Mouse (Mus musculus) subcutaneous adipose tissue, adult 2 months (tissue): Measurements from ENCODE around the gene Apol7b. TPM values are rescaled to one million over a fixed set of nuclear protein-coding genes. Genes with fewer than 3 reads are reported as not detected.

Experiments used
- polyA plus RNA-seq: library from polyadenylated mRNA; depleted of rRNA; stranded (reverse); fragments of >200 nt; gene quantifications from 2 replicates; pipeline ENCODE4 v1.2.3, GENCODE M21; 2012; ENCODE audit warnings: low replicate concordance; rRNA removed

Apol7b gene
- polyA plus RNA-seq, result not detected in 2 replicates

DNA sequence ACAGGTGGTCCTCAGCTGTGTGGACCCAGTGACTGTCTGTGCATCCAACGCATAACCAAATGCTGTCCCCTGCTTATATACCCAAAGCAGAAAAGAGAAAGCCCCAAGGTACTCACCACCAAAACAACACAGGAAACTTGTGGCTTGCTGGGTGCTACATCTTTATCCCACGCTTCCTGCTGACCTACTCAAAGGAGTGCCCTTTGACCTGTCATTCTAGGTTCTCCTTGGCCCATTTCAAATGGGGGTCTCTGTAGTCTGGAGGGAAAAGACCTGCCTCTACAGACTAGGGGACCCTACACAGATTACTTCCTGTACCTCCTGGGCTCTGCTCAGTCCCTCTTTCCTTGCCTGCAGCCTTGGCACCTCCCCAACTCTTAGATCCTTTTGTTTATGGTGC is at the start of gene Apol7b:
Gene Apol7b, minus strand, starts transcription at position 101 of the 400 bp plus-strand sequence.

GRCm38 (mm10) chr15:77476693-77477092 is 29.4 kb upstream of the Apol7b start, which contains the start of gene Apol10a:
Gene Apol10a (plus strand): TSS chr15:77477047.

GRCm38 (mm10) chr15:77411035-77411434 is 36.3 kb downstream of the Apol7b start, which contains the start of gene Apol9a:
Gene Apol9a (minus strand): TSS chr15:77411135.

DNA sequence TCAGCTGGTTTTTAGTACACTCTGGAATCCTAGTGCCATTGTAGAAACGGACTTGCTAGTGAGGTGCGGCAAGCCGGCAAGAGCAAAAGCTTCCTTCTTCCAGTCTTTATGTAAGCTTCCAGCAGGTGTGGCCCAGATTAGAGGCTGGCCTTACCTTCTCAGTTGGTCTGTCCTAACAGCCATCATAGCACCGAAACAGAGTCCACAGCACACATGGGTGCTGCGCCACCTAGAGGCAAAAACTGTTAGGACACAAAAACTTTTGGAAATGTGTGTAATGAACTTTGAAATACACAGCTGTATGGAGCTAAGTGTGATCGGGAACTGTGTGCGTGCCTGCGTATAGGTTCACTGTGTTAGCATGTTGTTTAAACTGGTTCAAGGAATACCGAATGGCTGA is 48.3 kb downstream of the Apol7b start, which contains the start of gene Apol7a:
Gene Apol7a, minus strand, starts transcription at position 84 of the 400 bp plus-strand sequence.

Other genes starting within 250 kb of the Apol7b start
- 57.7 and 112 TPM in 2 replicates for gene Rbfox2, start 140.5 kb downstream of the Apol7b start, polyA plus RNA-seq
- 0.20 and 1.2 TPM in 2 replicates for gene Apol7a, start 48.4 kb downstream of the Apol7b start, polyA plus RNA-seq
- gene Apol9a, start 36.4 kb downstream of the Apol7b start, polyA plus RNA-seq, result 3.8 and 9.2 TPM in 2 replicates
- not detected in 2 replicates for gene Apol10a, start 29.6 kb upstream of the Apol7b start, polyA plus RNA-seq
- gene Apol11a, start 60.8 kb upstream of the Apol7b start, polyA plus RNA-seq, result not detected in 2 replicates
- 0.36 and 0.49 TPM in 2 replicates for gene Apol7c, start 85.8 kb upstream of the Apol7b start, polyA plus RNA-seq
- not detected in 2 replicates for gene 1700025B11Rik, start 114.4 kb upstream of the Apol7b start, polyA plus RNA-seq
- 1.7 and 3.8 TPM in 2 replicates for gene Apol10b, start 148.6 kb upstream of the Apol7b start, polyA plus RNA-seq
- gene Gm36245, start 151.8 kb upstream of the Apol7b start, polyA plus RNA-seq, result not detected in 2 replicates
- 0.05 TPM in 1 of 2 replicates, not detected in the other for gene Apol11b, start 195.8 kb upstream of the Apol7b start, polyA plus RNA-seq